13 mouse cellular contexts compared by ENCODE assay signal in the genomic region with DNA sequence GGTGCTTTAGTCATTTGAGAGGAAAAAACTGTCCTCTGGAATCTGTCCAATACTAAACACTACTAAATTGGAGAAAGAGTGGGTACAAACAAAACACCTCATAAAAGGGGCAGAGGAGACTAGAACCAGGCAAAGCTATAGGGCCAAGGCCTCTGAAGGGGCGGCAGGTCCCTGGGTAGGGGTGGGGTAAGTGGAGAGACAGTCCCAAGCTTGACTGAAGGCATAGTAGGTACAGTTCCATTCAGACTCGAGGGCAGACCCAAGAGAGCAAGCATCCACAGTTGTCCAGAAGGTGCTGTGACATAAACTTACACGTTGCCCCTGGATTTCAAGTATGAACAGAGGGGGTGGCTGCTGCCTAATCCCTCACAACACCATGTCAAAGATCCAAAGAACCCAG.
DNase-seq lines count a peak whose midpoint lies in the region; ATAC-seq and TF ChIP-seq lines count a peak whose summit lies in the region.
"Had no signal": no experiment of that assay in that cellular context is flagged by ENCODE, and none has a peak within 500 bp of the region (broad histone marks: within the 10 kb centered on the region; RNA-seq: fewer than 3 reads in every experiment).

No protein-coding gene starts in this region.

- no peaks in the 10 kb centered on the region for H3K9me3 ChIP-seq in heart, embryonic 11.5 days (replicated peaks; ENCODE audit: control insufficient read depth, low read length)
- no peaks in the 10 kb centered on the region for H3K9me3 ChIP-seq in hindbrain, embryonic 12.5 days (replicated peaks)
- H3K9me3 ChIP-seq in hindbrain, embryonic 11.5 days (ENCODE audit: control insufficient read depth, low read length) = no peaks in the 10 kb centered on the region
- no peaks in the 10 kb centered on the region for H3K9me3 ChIP-seq in embryonic facial prominence, embryonic 12.5 days
- H3K9me3 ChIP-seq in limb, embryonic 14.5 days (ENCODE audit: control insufficient read depth, low read length) = no peaks in the 10 kb centered on the region
- peaks cover 4% of the 10 kb centered on the region; the same call in 1 of the 2 replicates for H3K9me3 ChIP-seq in kidney, embryonic 16.5 days (ENCODE audit: low read length)
- H3K9me3 ChIP-seq: forebrain, embryonic 15.5 days; kidney, embryonic 15.5 days had no signal

- H3K36me3 ChIP-seq in heart, embryonic 11.5 days (ENCODE audit: control insufficient read depth, insufficient read depth, low read length) = no peaks in the 10 kb centered on the region
- no peaks in the 10 kb centered on the region for H3K36me3 ChIP-seq in hindbrain, embryonic 12.5 days
- no peaks in the 10 kb centered on the region for H3K36me3 ChIP-seq in hindbrain, embryonic 11.5 days (ENCODE audit: control insufficient read depth, insufficient read depth, low read length)
- H3K36me3 ChIP-seq in embryonic facial prominence, embryonic 12.5 days = peaks cover 14% of the 10 kb centered on the region
- H3K36me3 ChIP-seq in limb, embryonic 14.5 days (ENCODE audit: control insufficient read depth, insufficient read depth, low read length) = peaks cover 14% of the 10 kb centered on the region; the same call in 1 of the 2 replicates
- peaks cover 8% of the 10 kb centered on the region; the same call in 1 of the 2 replicates for H3K36me3 ChIP-seq in kidney, embryonic 16.5 days (ENCODE audit: insufficient read depth, low read length)
- H3K36me3 ChIP-seq: forebrain, embryonic 15.5 days had no signal

- TF ChIP-seq POLR2A in limb, embryonic 14.5 days (IDR thresholded peaks at IDR 0.05; ENCODE audit: borderline replicate concordance, extremely low read depth, insufficient read depth, insufficient read length) = no peak

- DNase-seq in heart, adult 9 months (ENCODE audit: low spot score in 2 of 2) = no peak
- no peak for DNase-seq in hindbrain, embryonic 11.5 days (ENCODE audit: low spot score)
- no peak for DNase-seq in limb, embryonic 14.5 days (ENCODE audit: low spot score)
- DNase-seq: cerebellum, adult 11-12 months; right cerebral cortex, adult 18-20 months; thymus, postnatal 4 days had no signal

- no peak for ATAC-seq in heart, embryonic 11.5 days (replicated peaks; ENCODE audit: insufficient number of reproducible peaks, low FRiP score, low TSS enrichment)
- no peak for ATAC-seq in hindbrain, embryonic 12.5 days (ENCODE audit: low FRiP score)
- ATAC-seq in hindbrain, embryonic 11.5 days (ENCODE audit: low FRiP score) = no peak
- no peak for ATAC-seq in embryonic facial prominence, embryonic 12.5 days (ENCODE audit: insufficient number of reproducible peaks, insufficient read depth, low FRiP score, low TSS enrichment)
- ATAC-seq in limb, embryonic 14.5 days (ENCODE audit: low FRiP score, low read depth) = no peak
- ATAC-seq in kidney, embryonic 16.5 days (ENCODE audit: low FRiP score, low TSS enrichment) = no peak
- ATAC-seq: forebrain, embryonic 15.5 days had no signal

- H3K4me1 ChIP-seq in heart, embryonic 11.5 days (ENCODE audit: control insufficient read depth, insufficient read depth, low read length) = peaks cover 7% of the 10 kb centered on the region
- no peaks in the 10 kb centered on the region; the same call in 1 of the 2 replicates for H3K4me1 ChIP-seq in hindbrain, embryonic 12.5 days
- no peaks in the 10 kb centered on the region for H3K4me1 ChIP-seq in hindbrain, embryonic 11.5 days (replicated peaks; ENCODE audit: control insufficient read depth, insufficient read depth, low read length)
- H3K4me1 ChIP-seq in embryonic facial prominence, embryonic 12.5 days = peaks cover 23% of the 10 kb centered on the region
- H3K4me1 ChIP-seq in limb, embryonic 14.5 days (ENCODE audit: control insufficient read depth, insufficient read depth, low read length) = peaks cover 21% of the 10 kb centered on the region
- no peaks in the 10 kb centered on the region for H3K4me1 ChIP-seq in kidney, embryonic 16.5 days (ENCODE audit: insufficient read depth, low read length)
- H3K4me1 ChIP-seq: forebrain, embryonic 15.5 days had no signal

- H3K27me3 ChIP-seq in heart, embryonic 11.5 days (ENCODE audit: control insufficient read depth, insufficient read depth, low read length) = no peaks in the 10 kb centered on the region
- no peaks in the 10 kb centered on the region for H3K27me3 ChIP-seq in hindbrain, embryonic 12.5 days
- H3K27me3 ChIP-seq in hindbrain, embryonic 11.5 days (ENCODE audit: control insufficient read depth, insufficient read depth, low read length) = no peaks in the 10 kb centered on the region
- no peaks in the 10 kb centered on the region for H3K27me3 ChIP-seq in embryonic facial prominence, embryonic 12.5 days
- H3K27me3 ChIP-seq in limb, embryonic 14.5 days (ENCODE audit: control insufficient read depth, insufficient read depth, low read length) = no peaks in the 10 kb centered on the region
- no peaks in the 10 kb centered on the region for H3K27me3 ChIP-seq in kidney, embryonic 16.5 days (ENCODE audit: insufficient read depth, low read length)
- H3K27me3 ChIP-seq: forebrain, embryonic 15.5 days; kidney, embryonic 15.5 days had no signal

- H3K9ac ChIP-seq in heart, embryonic 11.5 days (ENCODE audit: low read depth, low read length) = no peak overlapping the region
- no peak overlapping the region for H3K9ac ChIP-seq in hindbrain, embryonic 12.5 days
- no peak overlapping the region for H3K9ac ChIP-seq in hindbrain, embryonic 11.5 days (ENCODE audit: low read depth, low read length)
- no peak overlapping the region for H3K9ac ChIP-seq in embryonic facial prominence, embryonic 12.5 days
- no peak overlapping the region for H3K9ac ChIP-seq in limb, embryonic 14.5 days (ENCODE audit: low read depth, low read length, severe bottlenecking)
- H3K9ac ChIP-seq in kidney, embryonic 16.5 days (replicated peaks; ENCODE audit: low read length) = no peak overlapping the region
- H3K9ac ChIP-seq: forebrain, embryonic 15.5 days; kidney, embryonic 15.5 days; liver, embryonic 14.5 days had no signal

- 67% methylated on average over 3 of the region's 3 CpGs for WGBS in heart, embryonic 11.5 days (ENCODE audit: insufficient replicate concordance)
- 67% methylated on average over 3 of the region's 3 CpGs for WGBS in hindbrain, embryonic 12.5 days
- WGBS in hindbrain, embryonic 11.5 days = 71% methylated on average over 3 of the region's 3 CpGs
- 67% methylated on average over 3 of the region's 3 CpGs for WGBS in embryonic facial prominence, embryonic 12.5 days
- 63% methylated on average over 3 of the region's 3 CpGs for WGBS in limb, embryonic 14.5 days
- 89% methylated on average over 3 of the region's 3 CpGs for WGBS in kidney, embryonic 16.5 days

- H3K4me2 ChIP-seq in heart, embryonic 11.5 days = no peak overlapping the region
- H3K4me2 ChIP-seq in hindbrain, embryonic 12.5 days (replicated peaks) = no peak overlapping the region
- no peak overlapping the region for H3K4me2 ChIP-seq in hindbrain, embryonic 11.5 days (replicated peaks; ENCODE audit: low read depth, low read length)
- H3K4me2 ChIP-seq in embryonic facial prominence, embryonic 12.5 days (replicated peaks) = no peak overlapping the region
- H3K4me2 ChIP-seq in limb, embryonic 14.5 days (replicated peaks; ENCODE audit: low read depth, low read length, severe bottlenecking) = no peak overlapping the region
- no peak overlapping the region for H3K4me2 ChIP-seq in kidney, embryonic 16.5 days (replicated peaks; ENCODE audit: low read depth, low read length)
- H3K4me2 ChIP-seq: forebrain, embryonic 15.5 days; kidney, embryonic 15.5 days had no signal

- H3K27ac ChIP-seq in heart, embryonic 11.5 days (ENCODE audit: low read depth, low read length) = peak overlapping the region; percentile 71
- H3K27ac ChIP-seq in hindbrain, embryonic 12.5 days = peak overlapping the region; percentile 69; the same call in 1 of the 2 replicates
- H3K27ac ChIP-seq in hindbrain, embryonic 11.5 days (ENCODE audit: low read depth, low read length) = no peak overlapping the region
- H3K27ac ChIP-seq in embryonic facial prominence, embryonic 12.5 days = peak overlapping the region; percentile 89
- peak overlapping the region; percentile 74 for H3K27ac ChIP-seq in limb, embryonic 14.5 days (replicated peaks; ENCODE audit: low read depth, low read length)
- H3K27ac ChIP-seq in kidney, embryonic 16.5 days (ENCODE audit: low read length) = no peak overlapping the region
- H3K27ac ChIP-seq: forebrain, embryonic 15.5 days; kidney, embryonic 15.5 days; liver, embryonic 14.5 days had no signal

- H3K4me3 ChIP-seq in heart, embryonic 11.5 days (ENCODE audit: low read depth, low read length) = no peak overlapping the region
- H3K4me3 ChIP-seq in hindbrain, embryonic 12.5 days = no peak overlapping the region
- no peak overlapping the region for H3K4me3 ChIP-seq in hindbrain, embryonic 11.5 days (ENCODE audit: low read depth, low read length)
- no peak overlapping the region for H3K4me3 ChIP-seq in embryonic facial prominence, embryonic 12.5 days
- H3K4me3 ChIP-seq in limb, embryonic 14.5 days (replicated peaks; ENCODE audit: low read length) = no peak overlapping the region
- H3K4me3 ChIP-seq in kidney, embryonic 16.5 days (ENCODE audit: low read length) = no peak overlapping the region
- H3K4me3 ChIP-seq: forebrain, embryonic 15.5 days; kidney, embryonic 15.5 days had no signal

Comparison
In these comparisons a context has a peak if more than half of its experiments do, and no peak if none do; other contexts are left out.
1. H3K27ac ChIP-seq: peak in heart, embryonic 11.5 days (single experiment), hindbrain, embryonic 12.5 days (single experiment), embryonic facial prominence, embryonic 12.5 days (single experiment) and limb, embryonic 14.5 days (single experiment); none in hindbrain, embryonic 11.5 days (single experiment) and kidney, embryonic 16.5 days (single experiment).